Comparison of ENCODE assay signal across 9 mouse cellular contexts in the genomic region with DNA sequence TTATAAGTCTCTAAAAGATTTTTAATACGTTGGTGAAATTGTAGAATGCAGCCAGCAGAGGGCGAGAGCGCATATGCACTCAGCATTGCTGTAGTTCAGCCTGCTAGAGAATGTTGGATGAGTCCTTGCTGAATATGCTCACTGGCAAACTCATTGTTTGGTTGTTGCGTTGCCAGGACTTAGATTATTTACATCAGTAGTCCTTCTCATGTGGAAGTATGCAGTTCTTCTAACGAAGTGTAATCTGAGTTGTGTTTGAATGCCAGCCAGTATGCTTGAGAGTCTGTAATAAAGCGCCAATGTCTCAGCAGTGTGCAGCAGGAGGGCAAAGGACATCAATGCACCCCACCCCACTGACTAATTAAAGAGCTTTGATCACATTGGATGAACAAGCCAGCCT.
DNase-seq lines count a peak whose midpoint lies in the region; TF ChIP-seq lines count a peak whose summit lies in the region.
"Had no signal": no experiment of that assay in that cellular context is flagged by ENCODE, and none has a peak within 500 bp of the region (broad histone marks: within the 10 kb centered on the region; RNA-seq: fewer than 3 reads in every experiment).

No protein-coding gene starts in this region.

- no peaks in the 10 kb centered on the region for H3K4me1 ChIP-seq in lung, adult 2 months (ENCODE audit: control insufficient read depth, insufficient read depth, low read length)
- H3K4me1 ChIP-seq: embryonic facial prominence, embryonic 13.5 days had no signal

- peak; percentile 63 for TF ChIP-seq CTCF in lung, adult 2 months (IDR thresholded peaks at IDR 0.05; ENCODE audit: insufficient read depth, low read length)

- DNase-seq in 3T3-L1 (ENCODE audit: low read depth, low spot score): peak; percentile 71
- DNase-seq in R1 (ENCODE audit: low read depth, low spot score): peak; percentile 56
- DNase-seq in cerebellum, postnatal 4 days (ENCODE audit: low spot score in 2 of 2): peak; percentile 40 to 68
- DNase-seq in gastrocnemius, postnatal 14 days: peak; percentile 47
- DNase-seq in kidney, postnatal 25 days: peak; percentile 50 to 56
- DNase-seq in lung, adult 2 months: peak; percentile 7
- peak; percentile 41 for DNase-seq in ovary, postnatal 14 days (ENCODE audit: low spot score)
- no peak for DNase-seq in spleen, postnatal 4 days (ENCODE audit: low spot score in 2 of 2)

- 13% methylated on average over 6 of the region's 6 CpGs for WGBS in lung, adult 2 months

- intact Hi-C loops in gastrocnemius, postnatal 14 days (cut with DNase I; ENCODE audit: low total_unique reads): loop anchor here (5.0 kb wide), 1 partner anchor 1150 kb away; no protein-coding TSS in a partner anchor

- no peak overlapping the region for H3K4me3 ChIP-seq in lung, adult 2 months (replicated peaks; ENCODE audit: extremely low read depth, low read depth, low read length)
- H3K4me3 ChIP-seq: embryonic facial prominence, embryonic 13.5 days had no signal

- TF ChIP-seq POLR2A in lung, adult 2 months (IDR thresholded peaks at IDR 0.05; ENCODE audit: borderline replicate concordance, extremely low read depth, low read depth, low read length): no peak

Comparison
In these comparisons a context has a peak if more than half of its experiments do, and no peak if none do; other contexts are left out.
1. DNase-seq: peak in 3T3-L1 (single experiment), R1 (single experiment), cerebellum, postnatal 4 days (2 of 2), gastrocnemius, postnatal 14 days (single experiment), kidney, postnatal 25 days (2 of 2), lung, adult 2 months (single experiment) and ovary, postnatal 14 days (single experiment); none in spleen, postnatal 4 days (0 of 2).